In genomic region chrX:93889394-93890042, GRCm38 (mm10) we compare ENCODE assay signal across 8 mouse cellular contexts. TPM values are rescaled to one million over a fixed set of nuclear protein-coding genes. Genes with fewer than 3 reads are reported as not detected.
DNase-seq lines count a peak whose midpoint lies in the region; ATAC-seq lines count a peak whose summit lies in the region.

No protein-coding gene starts in this region.

- peak; percentile 92 for DNase-seq in adipocyte (ENCODE audit: low spot score)
- peak; percentile 77 for DNase-seq in embryo, embryonic 10 days (ENCODE audit: low spot score)
- peak; percentile 73 for DNase-seq in gastrocnemius, postnatal 10 days
- peak; percentile 76 for DNase-seq in induced T-regulatory cell, adult 2 months (ENCODE audit: low read depth)
- peak; percentile 56 to 62 for DNase-seq in left cerebral cortex, adult 8-10 months (ENCODE audit: low spot score in 2 of 2)
- DNase-seq in right cerebral cortex, adult 2 months (ENCODE audit: low spot score in 2 of 2): peak; percentile 85 to 86
- peak; percentile 19 for DNase-seq in urinary bladder, postnatal 10 days (ENCODE audit: low spot score)

- peak; percentile 94 for ATAC-seq in megakaryocyte, adult 5-6 weeks (ENCODE audit: poor library complexity, severe bottlenecking)

RNA-seq across cellular contexts. Expression of gene Pdk3, which starts 57.5 kb away (rescaled TPM):
- 10 to 100 TPM in 1 of 2 experiments, 1 to 10 TPM in 1; 7.6 to 10.6 TPM for total RNA-seq in gastrocnemius, postnatal 10 days (2021)
- 10 to 100 TPM; 37.1 to 48.8 (median 44.1) TPM for total RNA-seq in left cerebral cortex, adult 8-10 months (2022)
- 37.1 and 54.2 TPM in 2 replicates for total RNA-seq in megakaryocyte, adult 5-6 weeks (2015)
- total RNA-seq in megakaryocyte, adult 5-6 weeks (2017): 33.7 and 33.8 TPM in 2 replicates

Comparison
In these comparisons a context has a peak if more than half of its experiments do, and no peak if none do; other contexts are left out.
1. Peak in every context shown above with its lines: DNase-seq and ATAC-seq.
2. DNase-seq: peak in every context shown above with its lines; median percentile 92 in adipocyte; 86 in right cerebral cortex, adult 2 months; 77 in embryo, embryonic 10 days; 76 in induced T-regulatory cell, adult 2 months; 73 in gastrocnemius, postnatal 10 days; 59 in left cerebral cortex, adult 8-10 months; 19 in urinary bladder, postnatal 10 days.